Mouse (Mus musculus) lung, postnatal 4 days (tissue): ENCODE data around the gene Ddx19a.
"Not testable (repeated sequence)": the region's sequence is repeated elsewhere in the genome, so short reads cannot be mapped to it uniquely, and the experiment has no call there.

Experiments
- DNase-seq, 2 experiments: peaks; one replicate each; pipeline ENCODE4 v3.0.0; 2021

The Ddx19a gene

GRCm38 (mm10) chr8:110969910-110970770, 27.5 kb downstream of the Ddx19a start:
- peak; percentile 93 to 95 for DNase-seq

- no peak for DNase-seq
These were observed 30.3 kb downstream of the Ddx19a start for GRCm38 (mm10) chr8:110967326-110967725.

- peak; percentile 45 to 49 for DNase-seq
These were observed 31.0 kb downstream of the Ddx19a start for GRCm38 (mm10) chr8:110966586-110966985.

GRCm38 (mm10) chr8:110965594-110965993, 32.0 kb downstream of the Ddx19a start:
- DNase-seq: peak; percentile 87 to 88

- DNase-seq: no peak
These were observed 32.9 kb downstream of the Ddx19a start for GRCm38 (mm10) chr8:110964666-110965065.

- no peak for DNase-seq
These were observed 34.5 kb downstream of the Ddx19a start for GRCm38 (mm10) chr8:110963051-110963450.

GRCm38 (mm10) chr8:110959906-110960305, 37.7 kb downstream of the Ddx19a start:
- DNase-seq: no peak

- no peak for DNase-seq
These were observed 38.4 kb downstream of the Ddx19a start for GRCm38 (mm10) chr8:110959071-110959780.

- DNase-seq: not testable (repeated sequence)
These were observed 39.0 kb downstream of the Ddx19a start for GRCm38 (mm10) chr8:110958553-110958952.

- no peak for DNase-seq
These were observed 39.5 kb downstream of the Ddx19a start for GRCm38 (mm10) chr8:110958135-110958534.

- no peak for DNase-seq
These were observed 40.1 kb downstream of the Ddx19a start for GRCm38 (mm10) chr8:110957471-110957870.

GRCm38 (mm10) chr8:110956619-110957450, 40.8 kb downstream of the Ddx19a start:
- DNase-seq: no peak

- DNase-seq: no peak
These were observed 42.8 kb downstream of the Ddx19a start for GRCm38 (mm10) chr8:110954776-110955175.

GRCm38 (mm10) chr8:110950065-110950484, 47.5 kb downstream of the Ddx19a start:
- DNase-seq: no peak

GRCm38 (mm10) chr8:110945716-110946115, 51.9 kb downstream of the Ddx19a start:
- no peak for DNase-seq

GRCm38 (mm10) chr8:110944276-110944876, 53.2 kb downstream of the Ddx19a start:
- DNase-seq: no peak

GRCm38 (mm10) chr8:110941453-110941948, 56.1 kb downstream of the Ddx19a start:
- peak; percentile 77 to 85 for DNase-seq

- no peak for DNase-seq
These were observed 56.7 kb downstream of the Ddx19a start for GRCm38 (mm10) chr8:110940682-110941452.

GRCm38 (mm10) chr8:110938882-110939589, 58.6 kb downstream of the Ddx19a start:
- peak; percentile 48 to 76 for DNase-seq

- no peak for DNase-seq
These were observed 61.4 kb downstream of the Ddx19a start for GRCm38 (mm10) chr8:110936217-110936616.

GRCm38 (mm10) chr8:110933272-110933671, 64.3 kb downstream of the Ddx19a start:
- DNase-seq: no peak
